Mouse (Mus musculus): Measurements from ENCODE around the gene Syce1l.

GRCm38 (mm10) chr8:113672599-113673255, 29.7 kb downstream of the Syce1l start:
- TF ChIP-seq POLR2A (IDR thresholded peaks at IDR 0.05; ENCODE audit: borderline replicate concordance, insufficient read depth, low read length) (no peak), CTCF (IDR thresholded peaks at IDR 0.05; ENCODE audit: borderline replicate concordance, insufficient read depth, low read depth, low read length) (no peak)
